Mouse (Mus musculus) midbrain, embryonic 12.5 days (tissue): ENCODE measurements around the gene Thg1l. TPM values are rescaled to one million over a fixed set of nuclear protein-coding genes. Genes with fewer than 3 reads are reported as not detected.

Experiments
- ATAC-seq: fragments of 200-750 bp; cut with Nextera tagmentation; 2 replicates; pipeline ENCODE4 v1.8.0; 2017; ENCODE audit warnings: low read depth, moderate TSS enrichment, moderate library complexity; ENCODE audit not compliant: low FRiP score
- H3K27ac ChIP-seq: fragments of 300-500 bp; sonication (generic); replicated peaks from 2 replicates; pipeline ENCODE4 v1.5.1; 2016; ENCODE audit warnings: mild to moderate bottlenecking
- H3K27me3 ChIP-seq: fragments of 300-500 bp; sonication (generic); 2 replicates; pipeline ENCODE4 v1.6.1; 2016; ENCODE audit warnings: mild to moderate bottlenecking
- H3K36me3 ChIP-seq: fragments of 300-500 bp; sonication (generic); 2 replicates; pipeline ENCODE4 v1.6.1; 2016
- H3K4me1 ChIP-seq: fragments of 300-500 bp; sonication (generic); 2 replicates; pipeline ENCODE4 v1.6.1; 2016
- H3K4me2 ChIP-seq: fragments of 300-500 bp; sonication (generic); replicated peaks from 2 replicates; pipeline ENCODE4 v1.6.1; 2016; ENCODE audit warnings: mild to moderate bottlenecking, moderate library complexity
- H3K4me3 ChIP-seq: fragments of 300-500 bp; sonication (generic); 2 replicates; pipeline ENCODE4 v1.5.1; 2016; ENCODE audit warnings: mild to moderate bottlenecking
- H3K9ac ChIP-seq: fragments of 300-500 bp; sonication (generic); replicated peaks from 2 replicates; pipeline ENCODE4 v1.6.1; 2016; ENCODE audit warnings: mild to moderate bottlenecking, moderate library complexity
- H3K9me3 ChIP-seq: fragments of 300-500 bp; sonication (generic); 2 replicates; pipeline ENCODE4 v1.6.1; 2016; ENCODE audit warnings: mild to moderate bottlenecking
- WGBS: fragments of 180-500 bp; shearing (Covaris S2); methylation state at CpG from one replicate; pipeline ENCODE4 v1.1.7; 2016; 5-methylcytosine and 5-hydroxymethylcytosine counted together
- polyA plus RNA-seq: library from polyadenylated mRNA; unstranded; fragments of >200 nt; fragmentation: Nextera tagmentation; extraction: Ambion mirVana; gene quantifications from 2 replicates; pipeline ENCODE4 v1.2.1, GENCODE M21; 2016

The Thg1l gene
- 12.6 and 14.3 TPM in 2 replicates for polyA plus RNA-seq

DNA sequence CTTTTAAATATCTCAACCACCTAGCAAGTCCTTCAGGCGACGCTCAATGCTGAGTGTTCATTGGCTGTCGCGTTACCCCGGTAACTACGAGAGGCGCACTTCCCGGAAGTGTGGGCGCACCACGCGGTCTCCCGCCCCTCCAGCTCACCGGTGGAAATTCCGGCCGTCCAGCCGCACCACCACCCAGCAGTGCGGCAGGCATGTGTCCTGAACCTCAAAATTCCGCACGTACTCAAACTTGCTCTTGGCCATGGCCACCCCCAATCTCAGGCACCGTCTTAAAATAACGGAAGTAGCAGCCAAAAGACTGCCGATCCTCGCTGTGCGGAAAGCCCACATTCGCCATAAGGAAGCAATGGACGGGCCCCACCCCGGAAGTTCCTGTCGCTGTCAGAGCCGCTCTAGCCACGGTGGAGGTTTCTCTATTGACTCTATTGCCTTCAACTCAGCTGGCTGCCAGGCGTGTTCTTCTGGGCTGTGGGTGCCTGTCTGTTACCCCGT is at the start of gene Thg1l:
Thg1l (minus strand) TSS at position 368 of the 501 bp plus-strand sequence.
- Histone ChIP-seq H3K4me3 (peak within 1 kb of the TSS; percentile 69), H3K4me2 (peak within 1 kb of the TSS; percentile 47), H3K9ac (peak within 1 kb of the TSS; percentile 40; the same call in 1 of the 2 replicates), H3K4me1 (no peaks in the 10 kb centered on the region), H3K36me3 (peaks cover 13% of the 10 kb centered on the region), H3K27me3 (no peaks in the 10 kb centered on the region), H3K9me3 (no peaks in the 10 kb centered on the region), H3K27ac (no peak within 1 kb of the TSS; the same call in 1 of the 2 replicates)
- under 1% methylated on average over 32 of the region's 32 CpGs for WGBS
- ATAC-seq, result peak; percentile 99

DNA sequence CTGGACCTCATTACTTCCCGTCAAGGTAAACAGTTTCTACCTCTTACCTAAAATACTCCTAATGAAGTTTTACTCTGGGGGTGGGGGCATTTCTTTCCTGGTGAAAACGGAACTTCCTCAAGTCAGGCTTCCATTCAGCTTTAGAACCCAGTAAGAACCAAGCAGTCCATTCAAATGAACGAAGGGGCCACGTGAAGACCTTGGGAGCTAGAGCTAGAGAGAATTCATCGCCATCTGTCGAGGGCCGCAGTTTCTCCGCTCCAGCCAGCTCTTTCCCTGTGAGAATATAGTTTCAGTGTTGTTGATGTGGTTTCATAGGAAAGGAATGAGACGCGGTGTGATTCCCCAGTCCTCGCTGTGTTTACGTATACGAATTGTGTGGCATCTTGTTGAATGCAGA is 36.8 kb upstream of the Thg1l start:
- no peak for ATAC-seq
- no peaks in the 10 kb centered on the region for H3K9me3 ChIP-seq
- 49% methylated on average over 13 of the region's 13 CpGs for WGBS
- H3K27ac ChIP-seq, result no peak overlapping the region
- H3K27me3 ChIP-seq, result peaks cover 7% of the 10 kb centered on the region; the same call in 1 of the 2 replicates
- H3K36me3 ChIP-seq, result no peaks in the 10 kb centered on the region
- peak overlapping the region; percentile 46 for H3K4me2 ChIP-seq
- 0 out of 2 replicates have a peak, but pooled peaks cover 3% of the 10 kb centered on the region for H3K4me1 ChIP-seq
- no peak overlapping the region for H3K9ac ChIP-seq
- no peak overlapping the region for H3K4me3 ChIP-seq

DNA sequence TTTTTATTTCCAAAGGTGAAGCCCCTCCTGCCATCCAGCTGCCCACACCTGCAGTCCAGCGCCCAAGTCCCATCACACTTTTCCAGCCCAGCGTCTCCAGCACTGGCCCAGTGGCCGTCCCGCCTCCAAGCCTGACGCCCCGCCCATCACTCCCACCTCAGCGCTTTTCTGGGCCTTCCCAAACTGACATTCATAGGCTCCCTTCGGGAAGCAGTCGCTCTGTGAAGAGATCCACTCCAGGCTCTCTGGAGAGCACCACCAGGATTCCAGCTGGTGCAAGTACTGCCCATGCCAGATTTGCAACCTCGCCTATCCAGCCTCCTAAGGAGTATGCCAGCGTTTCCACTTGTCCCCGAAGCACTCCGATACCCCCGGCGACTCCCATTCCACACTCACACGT is 36.3 kb upstream of the Thg1l start:
- Histone ChIP-seq H3K36me3 (no peaks in the 10 kb centered on the region), H3K9me3 (no peaks in the 10 kb centered on the region), H3K4me3 (peak overlapping the region; percentile 26), H3K27ac (no peak overlapping the region), H3K4me2 (peak overlapping the region; percentile 46), H3K9ac (no peak overlapping the region), H3K27me3 (peaks cover 7% of the 10 kb centered on the region; the same call in 1 of the 2 replicates), H3K4me1 (0 out of 2 replicates have a peak, but pooled peaks cover 3% of the 10 kb centered on the region)
- peak; percentile 41; the same call in 1 of the 2 replicates for ATAC-seq
- WGBS, result 7% methylated on average over 16 of the region's 16 CpGs

GRCm38 (mm10) chr11:45980893-45981253 is 25.6 kb upstream of the Thg1l start:
- Histone ChIP-seq H3K9ac (peak overlapping the region; percentile 71), H3K27me3 (peaks cover 13% of the 10 kb centered on the region; the same call in 1 of the 2 replicates), H3K4me3 (peak overlapping the region; percentile 57), H3K4me1 (peaks cover 3% of the 10 kb centered on the region; the same call in 1 of the 2 replicates), H3K36me3 (no peaks in the 10 kb centered on the region), H3K9me3 (0 out of 2 replicates have a peak, but pooled peaks cover 3% of the 10 kb centered on the region), H3K27ac (peak overlapping the region; percentile 79), H3K4me2 (peak overlapping the region; percentile 62)
- peak; percentile 60; the same call in 1 of the 2 replicates for ATAC-seq
- 36% methylated on average over 19 of the region's 19 CpGs for WGBS

DNA sequence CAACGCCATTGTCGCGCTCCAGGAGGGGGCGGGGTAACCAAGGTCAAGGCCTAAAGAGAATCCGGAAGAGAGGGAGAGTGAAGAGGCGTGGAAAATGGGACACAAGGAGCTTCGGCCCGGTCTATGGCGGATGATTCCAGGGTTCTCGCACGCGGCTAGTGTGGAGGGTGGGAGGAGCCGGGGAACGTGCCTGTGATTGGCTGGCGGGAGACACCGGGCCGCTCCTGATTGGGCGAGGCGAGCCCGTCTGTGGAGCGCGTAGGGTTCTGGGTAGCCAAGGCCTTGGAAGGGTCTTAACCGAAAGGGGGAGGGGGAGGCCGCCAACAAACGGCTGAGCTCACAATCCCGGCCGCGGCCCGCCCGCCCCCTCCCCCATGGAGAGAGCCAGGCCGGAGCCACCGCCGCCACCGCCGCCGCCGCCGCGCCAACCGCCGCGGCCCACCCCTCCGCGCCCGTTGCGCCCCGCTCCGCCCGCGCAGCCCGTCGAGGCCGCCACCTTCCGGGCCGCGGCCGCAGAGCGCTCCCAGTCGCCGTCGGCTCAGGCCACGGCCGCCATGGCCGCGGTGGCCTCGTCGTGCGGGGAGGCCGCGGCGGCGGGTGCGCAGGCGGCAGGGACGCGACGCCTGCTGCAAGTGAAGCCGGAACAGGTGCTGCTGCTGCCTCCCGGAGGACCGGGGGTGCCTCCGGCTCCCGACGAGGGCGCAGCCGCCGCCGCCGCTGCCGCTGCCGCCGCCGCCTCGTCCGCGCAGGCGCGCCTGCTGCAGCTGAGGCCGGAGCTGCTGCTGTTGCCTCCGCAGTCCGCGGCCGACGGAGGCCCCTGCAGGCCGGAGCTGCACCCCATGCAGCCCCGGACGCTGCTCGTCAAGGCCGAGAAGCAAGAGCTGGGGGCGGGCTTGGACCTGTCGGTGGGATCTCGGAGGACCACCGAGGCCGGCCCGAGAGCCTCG is 24.9 kb upstream of the Thg1l start, which contains the start of gene Sox30:
Sox30 (plus strand) TSS at position 365 of the 947 bp plus-strand sequence.
- Histone ChIP-seq H3K9me3 (0 out of 2 replicates have a peak, but pooled peaks cover 3% of the 10 kb centered on the region), H3K27ac (peak within 1 kb of the TSS; percentile 79), H3K4me2 (peak within 1 kb of the TSS; percentile 62), H3K36me3 (no peaks in the 10 kb centered on the region), H3K9ac (peak within 1 kb of the TSS; percentile 71), H3K4me3 (peak within 1 kb of the TSS; percentile 57), H3K27me3 (peaks cover 13% of the 10 kb centered on the region; the same call in 1 of the 2 replicates), H3K4me1 (peaks cover 3% of the 10 kb centered on the region; the same call in 1 of the 2 replicates)
- peak; percentile 93 for ATAC-seq
- WGBS, result 12% methylated on average over 68 of the region's 115 CpGs

- Histone ChIP-seq H3K4me3 (no peak overlapping the region), H3K9ac (no peak overlapping the region), H3K4me1 (peaks cover 2% of the 10 kb centered on the region; the same call in 1 of the 2 replicates), H3K27ac (no peak overlapping the region), H3K27me3 (peaks cover 11% of the 10 kb centered on the region; the same call in 1 of the 2 replicates), H3K36me3 (no peaks in the 10 kb centered on the region), H3K9me3 (0 out of 2 replicates have a peak, but pooled peaks cover 3% of the 10 kb centered on the region), H3K4me2 (no peak overlapping the region)
- ATAC-seq, result no peak
- WGBS, result 80% methylated on average over 3 of the region's 3 CpGs
Observed at GRCm38 (mm10) chr11:45976061-45976460, 20.8 kb upstream of the Thg1l start.

DNA sequence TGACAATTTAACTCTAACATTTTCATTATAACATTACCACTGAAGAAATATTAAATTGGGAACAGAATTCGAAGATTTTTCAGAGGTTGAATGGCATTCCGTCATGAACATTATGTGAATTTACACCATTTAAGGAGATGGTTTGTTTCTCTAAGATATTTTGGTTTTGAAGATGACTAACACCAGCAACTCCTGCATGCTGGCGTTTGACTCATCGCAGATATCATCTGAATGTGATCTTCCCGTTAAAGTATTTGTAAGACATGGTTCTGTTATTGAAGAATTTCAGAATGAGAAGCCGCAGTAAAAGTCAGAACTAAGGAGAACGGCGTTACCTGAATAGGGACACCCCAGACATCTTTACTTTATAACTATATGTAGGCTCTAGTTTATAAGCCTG is 19.2 kb upstream of the Thg1l start:
- 91% methylated on average over 8 of the region's 8 CpGs for WGBS
- Histone ChIP-seq H3K27ac (no peak overlapping the region), H3K36me3 (no peaks in the 10 kb centered on the region), H3K4me2 (no peak overlapping the region), H3K9me3 (no peaks in the 10 kb centered on the region), H3K27me3 (peaks cover 6% of the 10 kb centered on the region; the same call in 1 of the 2 replicates), H3K4me3 (no peak overlapping the region), H3K4me1 (no peaks in the 10 kb centered on the region), H3K9ac (no peak overlapping the region)
- ATAC-seq, result no peak

GRCm38 (mm10) chr11:45973635-45974034 is 18.3 kb upstream of the Thg1l start:
- H3K27me3 ChIP-seq, result no peaks in the 10 kb centered on the region
- no peak overlapping the region for H3K27ac ChIP-seq
- no peaks in the 10 kb centered on the region for H3K4me1 ChIP-seq
- ATAC-seq, result no peak
- no peak overlapping the region for H3K4me3 ChIP-seq
- no peaks in the 10 kb centered on the region for H3K36me3 ChIP-seq
- H3K4me2 ChIP-seq, result no peak overlapping the region
- H3K9me3 ChIP-seq, result no peaks in the 10 kb centered on the region
- WGBS, result 83% methylated on average over 5 of the region's 5 CpGs
- no peak overlapping the region for H3K9ac ChIP-seq

DNA sequence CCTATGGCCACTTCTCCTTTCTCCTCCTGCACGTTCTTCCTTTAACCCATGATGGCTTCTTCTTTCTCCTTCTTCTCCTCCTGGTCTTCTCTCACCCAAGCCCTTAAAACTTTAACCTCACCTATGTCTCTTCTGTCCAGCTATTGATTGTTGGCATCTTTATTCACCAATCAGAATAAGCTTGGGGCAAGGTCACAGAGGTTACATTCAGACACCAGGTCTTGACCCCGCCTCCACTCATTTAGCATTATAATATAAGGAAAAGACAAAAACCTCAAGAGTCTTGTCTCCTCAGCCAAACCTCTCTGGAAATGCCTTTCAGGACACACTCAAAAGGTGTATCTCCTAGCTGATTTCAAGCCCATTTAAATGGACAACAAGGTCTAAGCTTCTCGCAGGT is 13.2 kb upstream of the Thg1l start:
- Histone ChIP-seq H3K9ac (no peak overlapping the region), H3K27ac (no peak overlapping the region), H3K4me3 (no peak overlapping the region), H3K36me3 (no peaks in the 10 kb centered on the region), H3K4me2 (no peak overlapping the region), H3K4me1 (no peaks in the 10 kb centered on the region), H3K9me3 (no peaks in the 10 kb centered on the region), H3K27me3 (no peaks in the 10 kb centered on the region)
- 95% methylated on average over 3 of the region's 3 CpGs for WGBS
- no peak for ATAC-seq

GRCm38 (mm10) chr11:45966896-45967295 is 11.6 kb upstream of the Thg1l start:
- Histone ChIP-seq H3K36me3 (no peaks in the 10 kb centered on the region), H3K4me2 (no peak overlapping the region), H3K27ac (no peak overlapping the region), H3K4me3 (no peak overlapping the region), H3K9ac (no peak overlapping the region), H3K4me1 (no peaks in the 10 kb centered on the region), H3K9me3 (no peaks in the 10 kb centered on the region), H3K27me3 (no peaks in the 10 kb centered on the region)
- ATAC-seq, result no peak
- 88% methylated on average over 4 of the region's 4 CpGs for WGBS

- no peaks in the 10 kb centered on the region for H3K4me1 ChIP-seq
- WGBS, result 80% methylated on average over 5 of the region's 5 CpGs
- no peaks in the 10 kb centered on the region for H3K36me3 ChIP-seq
- H3K4me3 ChIP-seq, result no peak overlapping the region
- ATAC-seq, result no peak
- H3K27ac ChIP-seq, result no peak overlapping the region
- no peaks in the 10 kb centered on the region for H3K9me3 ChIP-seq
- no peak overlapping the region for H3K4me2 ChIP-seq
- H3K27me3 ChIP-seq, result no peaks in the 10 kb centered on the region
- H3K9ac ChIP-seq, result no peak overlapping the region
Observed at GRCm38 (mm10) chr11:45960003-45960402, 4.7 kb upstream of the Thg1l start.

- Histone ChIP-seq H3K27me3 (no peaks in the 10 kb centered on the region), H3K4me1 (no peaks in the 10 kb centered on the region), H3K4me3 (no peak overlapping the region), H3K9me3 (no peaks in the 10 kb centered on the region), H3K4me2 (no peak overlapping the region), H3K36me3 (no peaks in the 10 kb centered on the region), H3K9ac (no peak overlapping the region), H3K27ac (no peak overlapping the region)
- ATAC-seq, result no peak
- WGBS, result 80% methylated on average over 3 of the region's 3 CpGs
Observed at GRCm38 (mm10) chr11:45959598-45959997, 4.3 kb upstream of the Thg1l start.
